Mouse (Mus musculus) erythroblast, embryonic 14.5 days (primary cell): Measurements from ENCODE around the gene Cadm1.

Source experiments
- GATA1 ChIP-seq: IDR thresholded peaks from 2 replicates; pipeline ENCODE4 v1.6.1; 2012; ENCODE audit warnings: low read length, inconsistent platforms, mixed read lengths
- TAL1 ChIP-seq: IDR thresholded peaks from 3 replicates; pipeline ENCODE4 v1.6.1; 2012; ENCODE audit warnings: low read length, inconsistent platforms, mixed read lengths

DNA sequence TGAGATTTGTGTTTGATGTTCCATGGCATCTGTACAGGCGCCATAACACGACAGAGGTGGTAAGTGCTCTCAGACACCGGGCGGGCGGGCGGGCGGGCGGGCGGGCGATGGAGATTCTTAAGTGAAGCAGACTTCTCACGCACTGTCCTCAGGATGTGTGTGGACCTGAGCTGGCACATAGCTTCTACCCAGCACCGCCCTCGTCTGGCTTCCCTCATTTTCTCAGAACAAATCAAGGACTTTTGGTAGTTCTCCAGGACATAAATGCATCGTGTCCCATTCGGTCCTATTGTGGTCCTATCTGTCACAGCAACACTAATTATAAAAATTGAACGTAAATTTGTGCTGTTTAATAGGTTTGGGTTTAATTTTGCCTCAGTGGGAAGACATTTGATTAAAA, 186.9 kb downstream of the Cadm1 start:
- TF ChIP-seq GATA1 (no peak), TAL1 (no peak)
